Mouse (Mus musculus) cerebellum, postnatal 36 days (tissue): ENCODE measurements at regions not wholly inside any gene's neighbourhood (a gene's known extent, or its start where the extent isn't known, plus 50 kb on each side); places are given as distances from the start of the nearest gene placed in this dataset.

ENCODE experiments used
- DNase-seq, 2 experiments: peaks; one replicate each; pipeline ENCODE4 v3.0.0; 2021 to 2022; ENCODE audit warnings: mixed read lengths in 2 of 2

DNA sequence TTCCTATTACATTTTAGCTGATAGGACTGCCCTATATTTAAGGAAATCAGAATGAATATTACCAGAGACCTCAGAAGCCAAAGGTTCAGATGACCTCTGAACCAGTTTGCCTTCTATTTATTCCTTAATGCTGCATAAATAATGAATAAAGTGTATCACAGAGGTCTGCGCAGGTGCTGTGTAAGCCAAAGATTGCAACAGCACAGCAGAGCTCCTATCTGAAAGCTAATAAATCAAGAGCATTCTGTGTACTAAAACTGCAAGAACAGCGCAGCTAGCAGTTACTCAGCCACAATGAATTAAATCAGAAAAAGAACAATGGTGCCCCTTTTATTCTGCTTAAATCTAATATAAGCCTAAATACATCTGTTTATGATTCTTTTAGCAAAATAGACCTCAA is 1208.5 kb downstream of the Rapgef2 start:
- no peak for DNase-seq

DNA sequence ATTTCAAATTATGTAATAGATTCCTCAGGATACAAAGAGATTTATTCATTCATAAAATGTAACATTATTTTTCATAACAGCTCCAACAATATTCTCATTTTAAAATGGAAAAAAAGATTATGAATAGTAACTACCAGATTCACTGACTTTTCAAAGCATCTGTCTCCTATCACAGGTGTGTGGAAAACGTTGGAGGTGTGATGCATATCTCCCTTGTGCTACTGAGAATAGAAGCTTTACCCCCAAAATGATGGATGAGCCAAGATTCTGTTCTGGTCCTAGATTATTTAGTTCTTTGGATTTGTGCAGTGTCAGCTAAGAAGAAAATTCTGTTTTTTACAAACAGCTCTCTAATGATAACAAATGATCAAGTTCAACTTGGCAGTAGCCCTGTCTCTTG is 1209.0 kb downstream of the Rapgef2 start:
- DNase-seq = no peak

DNA sequence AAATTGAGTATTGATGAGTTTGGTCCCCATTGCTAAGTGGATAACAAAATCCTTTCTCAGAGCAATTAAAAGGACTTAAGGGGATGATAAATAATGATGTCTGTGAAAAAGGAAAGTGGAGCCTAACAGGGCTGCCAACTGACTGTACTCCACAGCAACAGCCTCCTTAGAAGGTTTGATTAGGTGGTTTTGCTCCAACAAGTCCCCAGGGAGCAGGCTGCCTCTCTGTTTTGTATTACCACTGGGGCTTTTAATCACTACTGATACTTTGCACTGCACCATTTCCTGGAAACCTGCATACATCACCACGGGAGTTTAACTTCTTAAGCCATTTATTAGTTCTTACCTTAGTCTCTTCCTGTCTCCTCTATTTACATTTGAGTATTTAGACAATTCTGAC is 1213.3 kb downstream of the Rapgef2 start:
- DNase-seq = no peak

DNA sequence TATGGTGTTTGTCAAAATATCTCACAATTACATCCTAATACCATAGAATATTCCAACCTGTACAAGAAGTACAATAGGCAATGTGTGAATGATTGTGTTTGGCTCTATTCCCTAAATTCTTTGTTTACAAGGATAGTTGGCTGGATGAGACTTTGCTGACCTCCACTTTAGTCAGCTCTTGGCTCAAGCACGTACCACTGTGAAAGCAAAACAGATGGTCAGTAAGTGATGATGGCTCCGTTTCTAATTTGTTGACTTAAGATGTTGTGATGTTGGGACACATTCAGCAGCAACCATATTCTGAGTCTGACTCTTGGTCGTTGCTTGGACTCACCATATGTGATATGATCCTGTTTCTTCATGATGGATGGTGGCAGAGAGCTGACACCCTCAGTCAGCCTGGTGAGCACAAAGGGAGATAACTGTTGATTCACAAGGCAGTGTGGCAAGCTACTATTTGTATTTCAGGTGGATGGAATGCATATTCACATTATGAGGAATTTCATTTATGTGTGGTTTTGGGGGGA is 1219.1 kb downstream of the Rapgef2 start:
- DNase-seq = peak in 1 of 2 experiments; percentile 34

DNA sequence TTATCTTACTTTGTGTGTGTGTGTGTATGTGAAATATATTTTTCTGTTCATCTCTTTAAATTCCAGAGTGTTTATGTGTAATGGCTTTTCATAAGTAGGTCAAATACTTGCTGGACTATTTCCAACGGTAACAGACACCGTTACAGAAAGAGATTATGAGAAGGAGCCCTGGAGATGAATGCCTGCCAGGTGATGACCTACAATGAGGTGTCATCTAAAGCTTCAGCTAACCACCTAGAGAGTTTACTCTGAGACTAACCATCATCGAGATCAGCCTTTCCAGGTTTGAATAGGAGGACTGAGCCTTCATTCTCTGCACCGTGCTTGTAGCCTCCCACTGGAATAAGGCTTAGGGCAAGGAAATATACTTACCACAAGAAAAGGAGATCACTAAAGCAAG is 1220.0 kb downstream of the Rapgef2 start:
- DNase-seq = peak; percentile 21 to 43

DNA sequence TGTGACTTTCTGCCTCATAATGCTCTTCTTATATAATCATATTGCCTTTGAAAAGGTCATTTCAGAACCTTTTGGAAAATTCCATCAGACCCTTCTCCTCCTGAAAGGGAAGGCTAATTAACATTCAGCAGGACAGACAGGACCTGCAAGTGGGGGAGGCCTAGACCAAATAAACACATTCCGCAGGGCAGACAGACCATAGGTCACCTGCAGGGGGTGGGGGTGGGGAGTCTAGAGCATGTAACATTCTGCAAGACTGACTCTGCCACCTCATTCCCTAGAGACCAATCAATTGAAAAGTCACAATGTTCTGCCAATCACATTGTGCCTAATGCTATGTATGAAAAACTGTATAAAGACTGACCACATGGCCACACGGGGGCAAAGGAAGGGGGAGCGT is 1223.8 kb downstream of the Rapgef2 start:
- no peak for DNase-seq

DNA sequence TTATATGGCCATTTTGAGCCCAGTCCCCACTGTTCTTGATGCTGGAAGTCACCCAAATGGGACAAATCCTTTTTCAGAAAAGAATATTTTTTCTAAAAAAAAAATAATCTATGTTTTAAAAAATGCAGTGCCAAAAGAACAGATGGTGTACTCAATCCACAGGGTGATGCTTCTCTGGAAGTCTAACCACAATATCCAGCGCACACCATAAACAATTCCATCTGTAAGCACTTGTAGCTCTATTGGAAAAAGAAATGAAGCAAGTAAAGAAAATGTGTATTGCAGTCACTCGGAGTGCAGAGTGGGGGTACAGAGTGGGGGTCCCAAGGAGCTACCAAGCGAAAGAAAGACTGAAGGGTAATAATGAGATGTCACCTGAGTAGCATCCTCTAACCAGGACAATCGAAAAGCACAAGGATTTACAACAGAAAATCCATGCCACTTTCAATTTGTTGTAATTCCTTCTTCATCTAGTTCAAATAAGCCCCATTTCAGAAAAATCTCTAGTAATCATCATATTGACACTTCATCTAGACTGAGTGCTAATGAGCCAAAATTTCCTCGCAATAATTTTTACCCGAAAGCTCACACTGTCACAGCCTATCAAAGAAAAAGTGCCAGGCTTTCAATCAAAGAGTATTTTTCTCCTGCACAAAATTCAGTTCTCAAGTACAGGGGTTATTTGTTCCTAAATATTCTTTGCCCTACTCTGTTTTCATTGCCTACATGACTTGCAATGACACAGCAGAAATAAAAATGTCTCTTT is 1226.3 kb downstream of the Rapgef2 start:
- DNase-seq = peak; percentile 18 to 55
